ENCODE assay signal across 21 mouse cellular contexts in genomic region chr19:59170766-59171095, GRCm38 (mm10). TPM values are rescaled to one million over a fixed set of nuclear protein-coding genes. Genes with fewer than 3 reads are reported as not detected.
DNase-seq lines count a peak whose midpoint lies in the region; ATAC-seq and TF ChIP-seq lines count a peak whose summit lies in the region.
"Had no signal": no experiment of that assay in that cellular context is flagged by ENCODE, and none has a peak within 500 bp of the region (broad histone marks: within the 10 kb centered on the region; RNA-seq: fewer than 3 reads in every experiment).

No protein-coding gene starts in this region.

- WGBS in heart, embryonic 12.5 days = 3% methylated on average over 6 of the region's 6 CpGs
- WGBS in midbrain, embryonic 10.5 days = 1% methylated on average over 5 of the region's 6 CpGs
- 3% methylated on average over 6 of the region's 6 CpGs for WGBS in midbrain, postnatal 0 days
- WGBS in forebrain, embryonic 12.5 days = 0% methylated on average over 6 of the region's 6 CpGs
- under 1% methylated on average over 6 of the region's 6 CpGs for WGBS in midbrain, embryonic 15.5 days

- H3K27ac ChIP-seq in heart, embryonic 12.5 days (ENCODE audit: poor library complexity, severe bottlenecking) = no peak overlapping the region
- no peak overlapping the region for H3K27ac ChIP-seq in midbrain, embryonic 10.5 days (replicated peaks)
- no peak overlapping the region for H3K27ac ChIP-seq in midbrain, postnatal 0 days (ENCODE audit: low read depth, low read length)
- peak overlapping the region; percentile 88 for H3K27ac ChIP-seq in forebrain, embryonic 12.5 days
- H3K27ac ChIP-seq in midbrain, embryonic 15.5 days = no peak overlapping the region
- H3K27ac ChIP-seq: heart, embryonic 10.5 days; hindbrain, embryonic 13.5 days; layer of hippocampus, adult 2 months had no signal

- DNase-seq in heart, postnatal 14 days = no peak
- peak; percentile 45 for DNase-seq in midbrain, embryonic 10.5 days (ENCODE audit: low spot score)
- DNase-seq in midbrain, postnatal 0 days (ENCODE audit: low spot score) = no peak
- no peak for DNase-seq in testis, postnatal 10 days (ENCODE audit: low spot score)
- DNase-seq: adrenal gland, adult 8-10 months; kidney, adult 8-10 months; lung, postnatal 14 days; right cerebral cortex, postnatal 14 days; thymus, adult 18-20 months had no signal

- no peak overlapping the region for H3K9ac ChIP-seq in heart, embryonic 12.5 days
- H3K9ac ChIP-seq in midbrain, postnatal 0 days (replicated peaks; ENCODE audit: low read length, poor library complexity, severe bottlenecking) = no peak overlapping the region
- peak overlapping the region; percentile 85; the same call in 1 of the 2 replicates for H3K9ac ChIP-seq in forebrain, embryonic 12.5 days
- no peak overlapping the region for H3K9ac ChIP-seq in midbrain, embryonic 15.5 days
- H3K9ac ChIP-seq: hindbrain, embryonic 13.5 days had no signal

- no peak for ATAC-seq in heart, embryonic 12.5 days (ENCODE audit: insufficient number of reproducible peaks, low FRiP score)
- no peak for ATAC-seq in midbrain, postnatal 0 days (ENCODE audit: low FRiP score)
- peak; percentile 67 for ATAC-seq in forebrain, embryonic 12.5 days (ENCODE audit: low FRiP score)
- ATAC-seq in midbrain, embryonic 15.5 days (replicated peaks) = no peak
- no peak for ATAC-seq in CD4-positive, CD25-positive, alpha-beta regulatory T cell, adult 4 months

- H3K27me3 ChIP-seq in heart, embryonic 12.5 days (replicated peaks) = peaks cover 97% of the 10 kb centered on the region
- H3K27me3 ChIP-seq in midbrain, embryonic 10.5 days (ENCODE audit: low read depth, poor library complexity, severe bottlenecking) = peaks cover 100% of the 10 kb centered on the region
- H3K27me3 ChIP-seq in midbrain, postnatal 0 days (ENCODE audit: insufficient read depth, low read length) = peaks cover 87% of the 10 kb centered on the region
- peaks cover 95% of the 10 kb centered on the region for H3K27me3 ChIP-seq in forebrain, embryonic 12.5 days
- H3K27me3 ChIP-seq in midbrain, embryonic 15.5 days (replicated peaks) = peaks cover 95% of the 10 kb centered on the region

- H3K9me3 ChIP-seq in heart, embryonic 12.5 days (replicated peaks) = no peaks in the 10 kb centered on the region
- no peaks in the 10 kb centered on the region for H3K9me3 ChIP-seq in midbrain, embryonic 10.5 days (replicated peaks)
- no peaks in the 10 kb centered on the region for H3K9me3 ChIP-seq in midbrain, postnatal 0 days (ENCODE audit: low read length)
- H3K9me3 ChIP-seq in forebrain, embryonic 12.5 days = no peaks in the 10 kb centered on the region
- no peaks in the 10 kb centered on the region for H3K9me3 ChIP-seq in midbrain, embryonic 15.5 days
- H3K9me3 ChIP-seq: heart, embryonic 10.5 days; hindbrain, embryonic 13.5 days had no signal

- no peak for TF ChIP-seq CTCF in midbrain, postnatal 0 days (IDR thresholded peaks at IDR 0.05)

- H3K4me1 ChIP-seq in heart, embryonic 12.5 days (replicated peaks) = peaks cover 29% of the 10 kb centered on the region
- peaks cover 48% of the 10 kb centered on the region for H3K4me1 ChIP-seq in midbrain, embryonic 10.5 days
- 0 out of 2 replicates have a peak, but pooled peaks cover 2% of the 10 kb centered on the region for H3K4me1 ChIP-seq in midbrain, postnatal 0 days (ENCODE audit: insufficient read depth, low read length)
- H3K4me1 ChIP-seq in forebrain, embryonic 12.5 days = peaks cover 58% of the 10 kb centered on the region
- peaks cover 24% of the 10 kb centered on the region for H3K4me1 ChIP-seq in midbrain, embryonic 15.5 days

- H3K36me3 ChIP-seq in heart, embryonic 12.5 days = no peaks in the 10 kb centered on the region
- no peaks in the 10 kb centered on the region for H3K36me3 ChIP-seq in midbrain, embryonic 10.5 days
- no peaks in the 10 kb centered on the region for H3K36me3 ChIP-seq in midbrain, postnatal 0 days (ENCODE audit: insufficient read depth, low read length)
- H3K36me3 ChIP-seq in forebrain, embryonic 12.5 days (replicated peaks) = no peaks in the 10 kb centered on the region
- no peaks in the 10 kb centered on the region for H3K36me3 ChIP-seq in midbrain, embryonic 15.5 days (replicated peaks)
- H3K36me3 ChIP-seq: heart, embryonic 10.5 days; hindbrain, embryonic 13.5 days had no signal

- 0 out of 2 replicates have a peak overlapping the region, but pooled peaks have one; percentile 66 for H3K4me2 ChIP-seq in heart, embryonic 12.5 days
- H3K4me2 ChIP-seq in midbrain, postnatal 0 days (ENCODE audit: low read depth, low read length, poor library complexity, severe bottlenecking) = no peak overlapping the region
- H3K4me2 ChIP-seq in forebrain, embryonic 12.5 days = peak overlapping the region; percentile 74
- no peak overlapping the region for H3K4me2 ChIP-seq in midbrain, embryonic 15.5 days

- no peak overlapping the region for H3K4me3 ChIP-seq in heart, embryonic 12.5 days
- peak overlapping the region; percentile 43 for H3K4me3 ChIP-seq in midbrain, embryonic 10.5 days
- no peak overlapping the region for H3K4me3 ChIP-seq in midbrain, postnatal 0 days (ENCODE audit: low read depth, low read length)
- peak overlapping the region; percentile 61 for H3K4me3 ChIP-seq in forebrain, embryonic 12.5 days (replicated peaks)
- H3K4me3 ChIP-seq in midbrain, embryonic 15.5 days = peak overlapping the region; percentile 28; the same call in 1 of the 2 replicates
- H3K4me3 ChIP-seq: erythroblast, embryonic 14.5 days had no signal

- intact Hi-C loops in heart, postnatal 14 days (cut with DNase I) = no loop called here

RNA-seq across cellular contexts. Expression of gene Vax1, which starts 0.9 kb away (rescaled TPM):
- not detected in 2 replicates for polyA plus RNA-seq in heart, embryonic 12.5 days (2016; fragmentation: Nextera tagmentation; extraction: Ambion mirVana)
- not detected for total RNA-seq in heart, postnatal 14 days (2021)
- 0.11 TPM in 1 of 2 replicates, not detected in the other for polyA plus RNA-seq in midbrain, embryonic 10.5 days (2016; fragmentation: Nextera tagmentation; extraction: Ambion mirVana)
- not detected in 2 replicates for total RNA-seq in midbrain, postnatal 0 days (2014; rRNA removed)
- polyA plus RNA-seq in midbrain, postnatal 0 days (2015; fragmentation: Nextera tagmentation; extraction: Ambion mirVana) = 0.91 and 2.2 TPM in 2 replicates
- polyA plus RNA-seq in forebrain, embryonic 12.5 days (2016; fragmentation: Nextera tagmentation; extraction: Ambion mirVana) = 4.2 and 6.8 TPM in 2 replicates
- polyA plus RNA-seq in midbrain, embryonic 15.5 days (2015; fragmentation: Nextera tagmentation; extraction: Ambion mirVana) = 0.92 and 1.0 TPM in 2 replicates
- not detected for polyA plus RNA-seq in CD4-positive, CD25-positive, alpha-beta regulatory T cell, adult 4 months (2017; shearing (Covaris generic))
- total RNA-seq: adrenal gland, adult 8-10 months; gastrocnemius, adult 18-20 months; neutrophil, adult 5-6 weeks had no signal
- polyA plus RNA-seq: erythroblast, embryonic 14.5 days; heart, embryonic 10.5 days; hindbrain, embryonic 13.5 days; liver, embryonic 11.5 days had no signal

RNA-seq across cellular contexts. Expression of gene Kcnk18, which starts 48.3 kb away (rescaled TPM):
- polyA plus RNA-seq in heart, embryonic 12.5 days (2016; fragmentation: Nextera tagmentation; extraction: Ambion mirVana) = not detected in 2 replicates
- not detected for total RNA-seq in heart, postnatal 14 days (2021)
- not detected in 2 replicates for polyA plus RNA-seq in midbrain, embryonic 10.5 days (2016; fragmentation: Nextera tagmentation; extraction: Ambion mirVana)
- total RNA-seq in midbrain, postnatal 0 days (2014; rRNA removed) = not detected in 2 replicates
- polyA plus RNA-seq in midbrain, postnatal 0 days (2015; fragmentation: Nextera tagmentation; extraction: Ambion mirVana) = not detected in 2 replicates
- not detected in 2 replicates for polyA plus RNA-seq in forebrain, embryonic 12.5 days (2016; fragmentation: Nextera tagmentation; extraction: Ambion mirVana)
- not detected in 2 replicates for polyA plus RNA-seq in midbrain, embryonic 15.5 days (2015; fragmentation: Nextera tagmentation; extraction: Ambion mirVana)
- not detected for polyA plus RNA-seq in CD4-positive, CD25-positive, alpha-beta regulatory T cell, adult 4 months (2017; shearing (Covaris generic))
- total RNA-seq: adrenal gland, adult 8-10 months; gastrocnemius, adult 18-20 months; layer of hippocampus, adult 2 months; left cerebral cortex, adult 8-10 months; neutrophil, adult 5-6 weeks had no signal
- polyA plus RNA-seq: erythroblast, embryonic 14.5 days; heart, embryonic 10.5 days; hindbrain, embryonic 13.5 days; liver, embryonic 11.5 days had no signal

Comparison
In these comparisons a context has a peak if more than half of its experiments do, and no peak if none do; other contexts are left out.
1. H3K4me3 ChIP-seq: peak in midbrain, embryonic 10.5 days (single experiment), forebrain, embryonic 12.5 days (single experiment) and midbrain, embryonic 15.5 days (single experiment); none in heart, embryonic 12.5 days (single experiment) and midbrain, postnatal 0 days (single experiment).
2. H3K4me2 ChIP-seq: peak in heart, embryonic 12.5 days (single experiment) and forebrain, embryonic 12.5 days (single experiment); none in midbrain, postnatal 0 days (single experiment) and midbrain, embryonic 15.5 days (single experiment).